ENCODE assay signal across 18 mouse cellular contexts in genomic region chr9:48962131-48962530, GRCm38 (mm10).
DNase-seq lines count a peak whose midpoint lies in the region; TF ChIP-seq lines count a peak whose summit lies in the region.
"Had no signal": no experiment of that assay in that cellular context is flagged by ENCODE, and none has a peak within 500 bp of the region (broad histone marks: within the 10 kb centered on the region; RNA-seq: fewer than 3 reads in every experiment).

No protein-coding gene starts in this region.

- H3K4me1 ChIP-seq in E14TG2a.4 (replicated peaks; ENCODE audit: low read depth, low read length): peaks cover 49% of the 10 kb centered on the region

- H3K36me3 ChIP-seq in E14TG2a.4 (ENCODE audit: insufficient read depth, low read length): no peaks in the 10 kb centered on the region
- H3K36me3 ChIP-seq: embryonic facial prominence, embryonic 10.5 days; forebrain, embryonic 15.5 days; heart, embryonic 10.5 days; hindbrain, embryonic 12.5 days had no signal

- 0 out of 2 replicates have a peak overlapping the region, but pooled peaks have one; percentile 51 for H3K4me3 ChIP-seq in E14TG2a.4 (replicated peaks; ENCODE audit: low read length)
- H3K4me3 ChIP-seq: embryonic facial prominence, embryonic 10.5 days; forebrain, embryonic 15.5 days; heart, embryonic 10.5 days; hindbrain, embryonic 12.5 days had no signal

- H3K27me3 ChIP-seq in E14TG2a.4 (ENCODE audit: insufficient read depth, low read length): peaks cover 56% of the 10 kb centered on the region
- H3K27me3 ChIP-seq: hindbrain, embryonic 12.5 days had no signal

- DNase-seq in embryo, embryonic 10 days (ENCODE audit: low spot score): peak; percentile 23
- DNase-seq in embryo, embryonic 9.5 days (ENCODE audit: extremely low spot score): no peak
- DNase-seq in ES-CJ7 (ENCODE audit: low read depth, low spot score): peak; percentile 24
- peak; percentile 26 for DNase-seq in embryo, embryonic 10.5 days (ENCODE audit: low spot score)
- DNase-seq in heart, adult 9 months (ENCODE audit: low spot score in 2 of 2): no peak
- no peak for DNase-seq in lung, postnatal 25 days (ENCODE audit: low spot score)
- DNase-seq: cerebellum, adult 18-20 months; cerebellum, postnatal 10 days; gastrocnemius, postnatal 36 days; heart, adult 11 months; heart, postnatal 10 days; heart, postnatal 4 days; kidney, adult 8-10 months had no signal

- no peaks in the 10 kb centered on the region for H3K9me3 ChIP-seq in E14TG2a.4 (ENCODE audit: low read length)
- H3K9me3 ChIP-seq: embryonic facial prominence, embryonic 10.5 days; forebrain, embryonic 15.5 days; heart, embryonic 10.5 days; hindbrain, embryonic 12.5 days had no signal

- no peak for TF ChIP-seq CTCF in E14TG2a.4 (conservative IDR thresholded peaks at IDR 0.05; ENCODE audit: low read length)

Comparison
In these comparisons a context has a peak if more than half of its experiments do, and no peak if none do; other contexts are left out.
1. DNase-seq: peak in embryo, embryonic 10 days (single experiment), ES-CJ7 (single experiment) and embryo, embryonic 10.5 days (single experiment); none in embryo, embryonic 9.5 days (single experiment), heart, adult 9 months (0 of 2) and lung, postnatal 25 days (single experiment).